Mouse (Mus musculus) kidney, adult 2 months (tissue): ENCODE data around the gene Il9r. TPM values are rescaled to one million over a fixed set of nuclear protein-coding genes. Genes with fewer than 3 reads are reported as not detected.

Experiments
- DNase-seq: peaks from one replicate; pipeline ENCODE4 v3.0.0; 2021
- H3K27ac ChIP-seq: fragments of 200-500 bp; 2 replicates; pipeline ENCODE4 v1.5.1; 2012; ENCODE audit warnings: low read depth, low read length, control low read depth, inconsistent platforms; ENCODE audit not compliant: insufficient read depth
- H3K27me3 ChIP-seq: fragments of 200-500 bp; replicated peaks from 2 replicates; pipeline ENCODE4 v1.6.1; 2012; ENCODE audit warnings: mild to moderate bottlenecking, moderate library complexity, low read length, inconsistent platforms; ENCODE audit not compliant: control insufficient read depth, insufficient read depth
- H3K36me3 ChIP-seq: fragments of 200-500 bp; 2 replicates; pipeline ENCODE4 v1.6.1; 2012; ENCODE audit warnings: mild to moderate bottlenecking, moderate library complexity, low read length, inconsistent platforms; ENCODE audit not compliant: control insufficient read depth, insufficient read depth
- H3K4me1 ChIP-seq: fragments of 200-500 bp; 2 replicates; pipeline ENCODE4 v1.6.1; 2011; ENCODE audit warnings: low read length; ENCODE audit not compliant: control insufficient read depth, insufficient read depth
- H3K4me3 ChIP-seq: fragments of 200-500 bp; 2 replicates; pipeline ENCODE4 v1.5.1; 2011; ENCODE audit warnings: mild to moderate bottlenecking, low read depth, low read length, control low read depth; ENCODE audit not compliant: insufficient read depth
- CTCF ChIP-seq: fragments of 200-500 bp; conservative IDR thresholded peaks from 2 replicates; pipeline ENCODE4 v1.5.1; 2011; ENCODE audit warnings: low read depth, mild to moderate bottlenecking, control low read depth, low read length, moderate library complexity, mixed read lengths; ENCODE audit not compliant: insufficient read depth, insufficient read length
- POLR2A ChIP-seq: fragments of 200-500 bp; IDR thresholded peaks from one replicate; pipeline ENCODE4 v1.6.1; 2011; ENCODE audit warnings: low read depth, low read length, control low read depth
- WGBS: fragments of 180-500 bp; shearing (Covaris S2); methylation state at CpG from one replicate; pipeline ENCODE4 v1.1.7; 2018; 5-methylcytosine and 5-hydroxymethylcytosine counted together
- polyA plus RNA-seq: library from polyadenylated mRNA; depleted of rRNA; stranded (reverse); fragments of >200 nt; gene quantifications from 2 replicates; pipeline ENCODE4 v1.2.3, GENCODE M21; 2012

Gene Il9r
- polyA plus RNA-seq, 1 experiment = 0.58 TPM

- Histone ChIP-seq H3K4me3 (no peak overlapping the region), H3K27ac (no peak overlapping the region), H3K4me1 (no peaks in the 10 kb centered on the region), H3K36me3 (no peaks in the 10 kb centered on the region), H3K27me3 (no peaks in the 10 kb centered on the region)
- DNase-seq = peak; percentile 82
- WGBS = 45% methylated on average over 25 of the region's 25 CpGs
- TF ChIP-seq CTCF (peak; percentile 89), POLR2A (no peak)
These were observed 17.9 kb downstream of the Il9r start for GRCm38 (mm10) chr11:32181973-32182868.

GRCm38 (mm10) chr11:32181246-32181645 lies 18.8 kb downstream of the Il9r start:
- Histone ChIP-seq H3K4me1 (no peaks in the 10 kb centered on the region), H3K27ac (no peak overlapping the region), H3K27me3 (no peaks in the 10 kb centered on the region), H3K4me3 (no peak overlapping the region), H3K36me3 (no peaks in the 10 kb centered on the region)
- TF ChIP-seq POLR2A = no peak
- no peak for TF ChIP-seq CTCF
- no peak for DNase-seq
- 83% methylated on average over 4 of the region's 4 CpGs for WGBS

DNA sequence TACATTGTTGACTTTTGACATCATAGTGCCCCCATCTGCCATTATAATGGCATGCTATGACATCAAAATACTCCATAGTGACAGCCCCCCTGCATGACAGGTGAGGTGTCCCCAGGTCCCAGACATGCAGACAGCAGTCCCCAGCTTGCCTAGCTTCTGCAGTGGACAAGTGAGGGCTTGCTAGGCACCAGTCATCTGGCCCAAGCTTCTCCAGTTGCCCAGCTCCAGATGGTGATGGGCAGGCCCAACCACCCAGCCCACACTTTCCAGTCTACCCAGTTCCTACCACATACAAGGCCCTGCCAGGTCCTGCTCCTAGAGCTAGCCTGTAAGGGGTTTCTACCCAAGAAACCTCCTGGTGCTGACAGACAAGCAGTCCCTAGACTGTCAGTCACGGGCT lies 21.6 kb downstream of the Il9r start:
- no peaks in the 10 kb centered on the region for H3K27me3 ChIP-seq
- DNase-seq = no peak
- H3K27ac ChIP-seq = no peak overlapping the region
- no peaks in the 10 kb centered on the region for H3K4me1 ChIP-seq
- TF ChIP-seq POLR2A (no peak), CTCF (no peak)
- WGBS = 82% methylated on average over 1 of the region's 1 CpGs
- H3K4me3 ChIP-seq = no peak overlapping the region
- no peaks in the 10 kb centered on the region for H3K36me3 ChIP-seq

- H3K4me3 ChIP-seq = no peak overlapping the region
- no peaks in the 10 kb centered on the region for H3K4me1 ChIP-seq
- no peak overlapping the region for H3K27ac ChIP-seq
- TF ChIP-seq CTCF = no peak
- TF ChIP-seq POLR2A = no peak
- no peak for DNase-seq
- 83% methylated on average over 4 of the region's 4 CpGs for WGBS
- no peaks in the 10 kb centered on the region for H3K36me3 ChIP-seq
- H3K27me3 ChIP-seq = no peaks in the 10 kb centered on the region
These were observed 33.4 kb downstream of the Il9r start for GRCm38 (mm10) chr11:32166683-32167082.

GRCm38 (mm10) chr11:32161922-32162804 lies 37.9 kb downstream of the Il9r start:
- Histone ChIP-seq H3K27me3 (no peaks in the 10 kb centered on the region), H3K4me1 (no peaks in the 10 kb centered on the region), H3K36me3 (no peaks in the 10 kb centered on the region), H3K27ac (no peak overlapping the region), H3K4me3 (no peak overlapping the region)
- TF ChIP-seq CTCF (peak; percentile 85), POLR2A (no peak)
- DNase-seq = peak; percentile 58
- WGBS = 13% methylated on average over 28 of the region's 28 CpGs

GRCm38 (mm10) chr11:32161500-32161899 lies 38.6 kb downstream of the Il9r start:
- TF ChIP-seq POLR2A (no peak), CTCF (peak; percentile 61)
- Histone ChIP-seq H3K4me3 (no peak overlapping the region), H3K27ac (no peak overlapping the region), H3K36me3 (no peaks in the 10 kb centered on the region), H3K27me3 (no peaks in the 10 kb centered on the region), H3K4me1 (no peaks in the 10 kb centered on the region)
- 12% methylated on average over 9 of the region's 9 CpGs for WGBS
- peak; percentile 43 for DNase-seq

- 78% methylated on average over 7 of the region's 7 CpGs for WGBS
- DNase-seq = no peak
- Histone ChIP-seq H3K27ac (no peak overlapping the region), H3K36me3 (no peaks in the 10 kb centered on the region), H3K27me3 (no peaks in the 10 kb centered on the region), H3K4me1 (no peaks in the 10 kb centered on the region), H3K4me3 (no peak overlapping the region)
- no peak for TF ChIP-seq CTCF
- no peak for TF ChIP-seq POLR2A
These were observed 39.7 kb downstream of the Il9r start for GRCm38 (mm10) chr11:32160341-32160740.
